Mouse (Mus musculus): ENCODE results near the gene Tenm2.

Tenm2 gene

GRCm38 (mm10) chr11:36305348-36305950 is 930.3 kb downstream of the Tenm2 start:
- in situ Hi-C loops (cut with MboI; ENCODE audit: low sequenced_read_pairs), result no loop called here

- in situ Hi-C loops (cut with MboI; ENCODE audit: low sequenced_read_pairs), result no loop called here
These were observed 932.8 kb downstream of the Tenm2 start for GRCm38 (mm10) chr11:36302913-36303371.

DNA sequence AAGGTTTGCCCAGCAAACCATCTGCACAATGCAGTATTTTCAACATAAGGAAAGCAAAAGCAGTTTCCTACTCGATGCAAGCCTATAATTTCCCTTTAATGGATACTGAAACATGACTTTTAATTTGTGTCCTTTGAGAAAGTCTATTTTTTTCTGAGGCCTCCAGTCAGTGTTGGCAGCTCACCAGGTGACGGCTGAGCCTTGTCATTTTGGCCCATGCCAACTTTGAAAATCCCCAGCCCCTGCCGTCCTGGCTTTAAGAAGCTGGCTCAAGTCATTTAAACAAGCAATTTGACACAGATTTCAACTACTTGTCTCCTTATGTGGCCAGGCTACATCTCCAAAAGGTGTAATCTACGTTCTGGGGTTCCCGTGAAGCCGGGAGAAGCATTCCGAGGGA is 933.7 kb downstream of the Tenm2 start:
- in situ Hi-C loops (cut with MboI; ENCODE audit: low sequenced_read_pairs), result no loop called here

GRCm38 (mm10) chr11:36296568-36296967 is 939.2 kb downstream of the Tenm2 start:
- in situ Hi-C loops (cut with MboI; ENCODE audit: low sequenced_read_pairs), result no loop called here

DNA sequence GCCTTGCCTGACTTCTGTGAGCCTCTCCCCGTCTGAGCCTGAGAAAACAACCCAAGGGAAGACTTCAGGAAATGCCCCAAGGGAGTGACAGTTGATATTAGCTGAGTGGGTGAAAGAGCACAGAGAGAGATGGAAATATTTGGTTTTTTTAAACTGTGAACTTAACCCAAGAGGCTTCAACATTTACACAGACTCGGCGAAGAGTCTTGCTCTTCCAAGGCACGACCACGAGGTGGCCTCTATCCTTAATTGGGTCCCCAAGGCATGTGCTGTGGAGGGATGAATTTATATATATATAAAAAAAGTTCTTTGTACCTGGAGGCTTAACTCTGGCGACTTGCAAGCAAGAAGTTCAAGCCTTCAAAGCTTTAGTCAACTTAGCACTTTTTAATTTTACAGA is 943.6 kb downstream of the Tenm2 start:
- in situ Hi-C loops (cut with MboI; ENCODE audit: low sequenced_read_pairs), result no loop called here

DNA sequence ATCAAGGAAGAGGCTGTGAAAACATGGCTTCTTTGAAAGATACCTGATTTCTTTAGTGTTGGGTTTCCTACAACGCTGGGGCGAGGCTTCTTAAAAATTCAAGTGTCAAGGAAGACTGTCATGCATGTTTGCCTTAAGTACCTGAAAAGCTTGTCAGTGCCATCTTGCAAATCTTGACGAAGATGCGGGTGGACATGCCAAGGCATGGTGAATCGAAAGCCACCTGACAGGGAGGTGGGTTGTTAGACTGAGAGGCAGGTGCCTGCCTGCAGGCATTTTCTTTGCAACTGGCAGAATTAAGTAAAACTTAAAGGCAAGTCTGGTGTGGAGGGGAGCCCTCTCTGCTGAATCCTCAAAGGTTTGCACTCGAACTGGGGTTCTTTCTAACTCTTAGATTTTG is 949.5 kb downstream of the Tenm2 start:
- in situ Hi-C loops (cut with MboI; ENCODE audit: low sequenced_read_pairs), result no loop called here

DNA sequence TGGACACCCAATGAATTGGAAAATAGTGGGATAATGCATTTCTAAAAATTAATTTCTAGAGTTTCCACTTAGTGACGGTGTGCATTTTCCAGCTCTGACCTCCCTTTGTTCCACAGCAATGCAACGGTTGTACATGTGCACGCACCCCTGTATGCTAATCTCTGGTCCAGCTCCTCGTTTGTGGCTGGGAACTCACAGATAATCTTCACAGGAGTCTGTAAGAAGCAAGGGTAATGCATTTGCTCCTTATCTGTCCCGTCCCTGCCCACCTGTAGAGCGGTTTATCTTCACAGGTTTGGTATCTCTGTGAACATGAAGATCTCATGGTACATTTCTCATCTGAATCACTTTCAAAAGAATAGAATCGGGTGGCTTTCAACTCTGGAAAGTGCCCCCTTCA is 955.2 kb downstream of the Tenm2 start:
- in situ Hi-C loops (cut with MboI; ENCODE audit: low sequenced_read_pairs), result no loop called here

GRCm38 (mm10) chr11:36277903-36278215 is 957.9 kb downstream of the Tenm2 start:
- in situ Hi-C loops (cut with MboI; ENCODE audit: low sequenced_read_pairs), result no loop called here

- in situ Hi-C loops (cut with MboI; ENCODE audit: low sequenced_read_pairs), result no loop called here
These were observed 958.4 kb downstream of the Tenm2 start for GRCm38 (mm10) chr11:36277192-36277902.

GRCm38 (mm10) chr11:36276015-36276414 is 959.7 kb downstream of the Tenm2 start:
- in situ Hi-C loops (cut with MboI; ENCODE audit: low sequenced_read_pairs), result no loop called here

DNA sequence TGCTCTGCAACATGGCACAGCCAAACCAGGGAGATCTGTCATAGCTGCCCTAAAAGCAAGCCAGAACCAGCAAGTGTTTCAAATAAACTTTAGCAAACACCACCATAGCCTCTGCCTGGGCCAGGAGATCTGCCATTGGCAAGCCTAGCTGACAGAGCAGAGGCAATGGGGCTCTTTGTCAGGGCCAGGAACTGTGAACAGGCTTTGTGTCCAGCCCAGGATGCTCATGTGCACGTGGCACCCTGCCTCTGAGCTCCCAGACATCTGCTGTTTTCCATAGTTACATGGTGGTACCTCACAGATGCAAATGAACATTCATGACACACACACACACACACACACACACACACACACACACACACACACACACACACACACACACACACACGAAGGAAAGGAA is 963.6 kb downstream of the Tenm2 start:
- in situ Hi-C loops (cut with MboI; ENCODE audit: low sequenced_read_pairs), result no loop called here

DNA sequence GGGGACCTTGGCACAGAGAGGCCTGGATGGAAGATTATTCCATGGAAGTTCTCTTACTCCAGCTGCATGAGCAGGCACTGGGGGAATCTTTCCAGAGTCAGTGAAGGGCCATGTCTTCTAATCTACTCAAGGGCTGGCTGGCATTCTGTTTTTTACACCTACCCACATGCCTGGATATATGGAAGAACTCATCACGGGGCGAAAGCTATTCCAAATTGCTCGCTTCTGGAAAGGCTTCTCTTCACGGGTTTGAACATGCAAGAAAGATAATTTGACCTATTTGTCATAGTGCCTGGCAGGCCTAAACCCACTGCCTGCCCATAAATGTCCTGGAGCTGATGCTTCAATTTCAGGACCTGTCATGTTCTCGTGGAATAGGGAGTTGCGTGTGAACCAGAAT is 965.8 kb downstream of the Tenm2 start:
- in situ Hi-C loops (cut with MboI; ENCODE audit: low sequenced_read_pairs), result no loop called here

DNA sequence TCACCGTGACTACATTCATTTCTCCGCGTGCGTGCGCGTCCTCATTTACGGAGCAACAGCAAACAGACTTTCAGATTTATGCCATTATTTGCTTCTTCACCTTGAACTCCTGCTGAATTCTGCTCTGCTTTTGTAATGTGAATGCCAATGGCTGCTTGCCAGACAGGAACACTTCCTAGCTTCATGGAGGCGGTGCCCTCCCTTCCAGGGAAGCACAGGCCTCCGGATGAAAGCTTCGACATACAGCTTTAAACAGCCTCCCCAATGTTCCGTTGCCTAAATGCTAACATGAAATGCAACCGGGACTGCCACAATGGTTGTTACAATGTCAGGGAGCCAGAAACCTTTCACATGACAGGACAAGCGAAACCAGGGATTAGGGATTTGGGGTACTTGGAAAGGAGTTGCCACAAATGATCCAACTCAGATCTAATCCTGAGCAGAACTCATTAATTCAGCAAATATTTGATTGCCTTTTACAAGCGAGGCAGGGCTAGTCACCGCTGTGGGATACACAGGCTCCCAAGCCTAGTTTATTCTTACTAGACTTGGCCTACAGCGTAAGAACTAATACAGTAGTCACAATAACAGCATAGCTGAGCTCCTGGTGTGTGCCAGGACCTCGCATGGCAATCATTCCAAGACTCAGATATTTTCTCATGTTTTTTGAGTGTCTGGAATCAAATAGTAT is 970.8 kb downstream of the Tenm2 start:
- in situ Hi-C loops (cut with MboI; ENCODE audit: low sequenced_read_pairs), result no loop called here

- in situ Hi-C loops (cut with MboI; ENCODE audit: low sequenced_read_pairs), result no loop called here
These were observed 971.9 kb downstream of the Tenm2 start for GRCm38 (mm10) chr11:36263840-36264239.

- in situ Hi-C loops (cut with MboI; ENCODE audit: low sequenced_read_pairs), result no loop called here
These were observed 978.6 kb downstream of the Tenm2 start for GRCm38 (mm10) chr11:36257187-36257586.

DNA sequence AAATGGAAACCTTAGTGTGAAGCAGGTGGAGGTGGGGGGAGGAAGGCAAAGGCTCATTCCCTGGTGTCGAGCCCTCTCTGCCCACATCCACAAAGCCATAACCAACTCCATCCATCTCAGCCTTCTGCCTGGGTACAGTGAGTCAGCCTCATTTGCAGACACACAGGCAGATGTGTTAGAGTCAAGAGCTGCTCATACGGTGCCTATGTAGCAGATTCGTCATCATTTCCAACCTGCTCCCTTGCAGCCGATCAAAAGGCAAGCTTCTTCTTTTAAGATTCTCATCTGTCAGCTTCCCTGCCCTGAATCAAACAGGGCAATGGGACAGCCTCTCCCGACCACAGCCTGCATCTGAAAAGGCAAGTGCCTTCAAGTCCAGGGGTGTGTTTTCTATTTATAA is 979.0 kb downstream of the Tenm2 start:
- in situ Hi-C loops (cut with MboI; ENCODE audit: low sequenced_read_pairs), result no loop called here

- in situ Hi-C loops (cut with MboI; ENCODE audit: low sequenced_read_pairs), result no loop called here
These were observed 981.7 kb downstream of the Tenm2 start for GRCm38 (mm10) chr11:36254019-36254418.

DNA sequence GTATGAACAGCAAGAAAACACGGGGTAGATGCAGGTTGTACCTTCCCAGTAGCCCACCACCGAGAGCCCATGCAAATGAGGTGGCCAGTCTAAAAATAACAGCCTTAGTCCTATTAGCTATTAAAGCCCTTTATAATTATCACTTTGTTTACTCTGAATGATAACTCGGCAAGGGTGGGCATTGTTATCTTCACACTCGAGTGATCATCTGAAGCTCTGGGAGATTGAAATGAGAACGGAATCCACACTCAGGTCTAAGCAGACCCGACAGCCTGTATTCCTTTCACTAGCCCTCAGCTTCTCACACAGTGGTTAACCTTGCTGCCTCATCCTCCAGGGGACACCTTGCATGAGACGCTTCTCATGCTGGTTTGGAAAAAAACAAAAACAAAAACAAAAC is 985.7 kb downstream of the Tenm2 start:
- in situ Hi-C loops (cut with MboI; ENCODE audit: low sequenced_read_pairs), result no loop called here

DNA sequence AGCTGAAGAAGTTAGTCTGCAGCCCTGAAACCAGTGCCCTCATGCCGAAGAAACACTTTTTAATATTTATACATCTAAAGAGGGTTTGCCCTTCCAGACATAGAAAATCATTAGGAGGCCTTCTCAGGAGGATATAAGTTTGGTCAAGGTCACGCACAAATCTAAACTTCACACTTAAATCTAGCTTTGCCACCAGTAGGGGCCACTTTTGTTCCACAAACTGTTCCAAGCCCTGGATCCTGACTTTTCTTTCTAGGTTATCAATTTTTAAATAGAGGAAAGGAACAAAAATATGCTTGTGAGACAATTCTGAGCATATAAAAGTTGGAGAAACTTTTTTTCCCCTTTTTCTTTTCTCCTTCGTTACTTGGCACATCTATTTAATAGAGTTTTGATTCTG is 989.6 kb downstream of the Tenm2 start:
- in situ Hi-C loops (cut with MboI; ENCODE audit: low sequenced_read_pairs), result no loop called here

DNA sequence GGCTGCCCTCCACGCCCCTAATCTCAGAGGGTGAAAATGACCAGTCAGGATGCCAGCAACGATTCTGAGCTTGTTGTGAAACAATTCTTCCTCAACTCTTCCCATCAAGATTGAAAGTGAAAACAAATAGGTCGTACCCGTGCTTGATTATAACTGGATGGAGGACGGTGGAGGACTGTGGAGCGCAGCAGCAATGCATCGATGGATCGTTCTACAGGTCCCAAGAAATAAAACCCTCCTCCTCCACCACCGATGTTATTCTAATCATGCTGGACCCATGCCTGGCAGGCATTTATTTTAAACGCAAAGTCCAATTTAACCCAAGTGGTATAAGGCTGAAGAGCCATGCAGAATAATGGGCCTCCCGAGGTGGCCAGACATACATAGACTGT is 991.3 kb downstream of the Tenm2 start:
- in situ Hi-C loops (cut with MboI; ENCODE audit: low sequenced_read_pairs), result no loop called here

DNA sequence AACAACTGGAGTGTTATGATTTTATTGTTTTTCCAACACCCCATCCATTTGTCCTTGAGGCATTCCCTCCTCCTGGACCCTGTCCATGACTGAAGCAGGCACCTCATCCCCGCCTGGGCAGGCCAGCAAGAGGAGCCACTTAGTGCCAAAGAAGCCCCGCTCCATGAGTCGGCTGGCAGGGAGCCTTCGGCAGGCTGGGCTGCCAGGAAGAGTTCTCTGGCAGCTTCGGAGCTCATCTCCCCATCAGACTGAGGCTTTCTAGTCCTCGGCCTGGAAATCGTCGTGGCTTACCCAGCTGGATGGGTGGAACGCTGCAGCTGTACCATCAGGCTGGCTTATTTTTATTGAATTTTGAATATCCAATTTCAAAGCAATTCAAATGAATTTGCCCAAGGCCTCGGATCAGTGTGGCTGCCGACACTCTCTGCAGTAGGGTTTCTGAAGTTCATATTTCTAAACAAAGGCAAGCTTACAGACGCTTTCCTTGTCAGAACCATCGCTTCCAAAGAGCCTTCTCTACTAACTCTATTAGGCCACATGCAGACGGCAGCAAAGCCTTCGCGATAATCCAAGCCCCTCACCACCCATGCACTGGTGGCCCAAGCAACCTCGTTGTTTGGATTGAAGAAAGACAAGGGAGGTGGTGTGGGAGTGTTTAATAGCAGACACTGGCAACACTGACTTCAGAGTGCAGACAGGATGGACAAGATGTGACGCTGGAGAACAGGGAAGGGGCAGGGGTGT is 991.8 kb downstream of the Tenm2 start:
- in situ Hi-C loops (cut with MboI; ENCODE audit: low sequenced_read_pairs), result no loop called here

- in situ Hi-C loops (cut with MboI; ENCODE audit: low sequenced_read_pairs), result no loop called here
These were observed 996.9 kb downstream of the Tenm2 start for GRCm38 (mm10) chr11:36238890-36239289.

Data from CH12F3 (cell line).